Mouse (Mus musculus) stomach, postnatal 0 days (tissue): ENCODE measurements at regions not wholly inside any gene's neighbourhood (a gene's known extent, or its start where the extent isn't known, plus 50 kb on each side); places are given as distances from the start of the nearest gene placed in this dataset.

Experiments used
- ATAC-seq: fragments of 200-750 bp; cut with Nextera tagmentation; 2 replicates; pipeline ENCODE4 v1.8.0; 2017; ENCODE audit not compliant: low FRiP score, low TSS enrichment
- DNase-seq: peaks from one replicate; pipeline ENCODE4 v3.0.0-alpha.2; 2016; ENCODE audit warnings: low spot score
- H3K27ac ChIP-seq: fragments of 300-500 bp; sonication (generic); replicated peaks from 2 replicates; pipeline ENCODE4 v1.5.1; 2014; ENCODE audit warnings: mild to moderate bottlenecking, control low read depth
- H3K27me3 ChIP-seq: fragments of 300-500 bp; sonication (generic); 2 replicates; pipeline ENCODE4 v1.6.1; 2014; ENCODE audit warnings: low read length; ENCODE audit not compliant: control insufficient read depth, insufficient read depth
- H3K36me3 ChIP-seq: fragments of 300-500 bp; sonication (generic); 2 replicates; pipeline ENCODE4 v1.6.1; 2014; ENCODE audit warnings: low read length, mixed read lengths; ENCODE audit not compliant: control insufficient read depth, insufficient read depth
- H3K4me1 ChIP-seq: fragments of 300-500 bp; sonication (generic); replicated peaks from 2 replicates; pipeline ENCODE4 v1.6.1; 2014; ENCODE audit warnings: antibody characterized with exemption; ENCODE audit not compliant: control insufficient read depth, insufficient read depth
- H3K4me2 ChIP-seq: fragments of 300-500 bp; sonication (generic); replicated peaks from 2 replicates; pipeline ENCODE4 v1.6.1; 2014; ENCODE audit warnings: low read depth, mild to moderate bottlenecking, control low read depth, moderate library complexity
- H3K4me3 ChIP-seq: fragments of 300-500 bp; sonication (generic); 2 replicates; pipeline ENCODE4 v1.5.1; 2014; ENCODE audit warnings: low read depth, low read length, control low read depth
- H3K9ac ChIP-seq: fragments of 300-500 bp; sonication (generic); 2 replicates; pipeline ENCODE4 v1.6.1; 2014; ENCODE audit warnings: mild to moderate bottlenecking, low read length, control low read depth, mixed read lengths
- H3K9me3 ChIP-seq: fragments of 300-500 bp; sonication (generic); 2 replicates; pipeline ENCODE4 v1.6.1; 2016; ENCODE audit warnings: low read length; ENCODE audit not compliant: control insufficient read depth
- CTCF ChIP-seq: IDR thresholded peaks from 2 replicates; pipeline ENCODE4 v1.5.1; 2016; ENCODE audit warnings: antibody characterized with exemption, low read depth, mild to moderate bottlenecking, moderate library complexity
- EP300 ChIP-seq: optimal IDR thresholded peaks from 2 replicates; pipeline ENCODE3; 2016; ENCODE audit warnings: antibody characterized with exemption
- WGBS: fragments of 180-500 bp; shearing (Covaris S2); extraction: QIAGEN DNeasy Blood & Tissue Kit; methylation state at CpG from one replicate; pipeline ENCODE4 v1.1.7; 2014; 5-methylcytosine and 5-hydroxymethylcytosine counted together

DNA sequence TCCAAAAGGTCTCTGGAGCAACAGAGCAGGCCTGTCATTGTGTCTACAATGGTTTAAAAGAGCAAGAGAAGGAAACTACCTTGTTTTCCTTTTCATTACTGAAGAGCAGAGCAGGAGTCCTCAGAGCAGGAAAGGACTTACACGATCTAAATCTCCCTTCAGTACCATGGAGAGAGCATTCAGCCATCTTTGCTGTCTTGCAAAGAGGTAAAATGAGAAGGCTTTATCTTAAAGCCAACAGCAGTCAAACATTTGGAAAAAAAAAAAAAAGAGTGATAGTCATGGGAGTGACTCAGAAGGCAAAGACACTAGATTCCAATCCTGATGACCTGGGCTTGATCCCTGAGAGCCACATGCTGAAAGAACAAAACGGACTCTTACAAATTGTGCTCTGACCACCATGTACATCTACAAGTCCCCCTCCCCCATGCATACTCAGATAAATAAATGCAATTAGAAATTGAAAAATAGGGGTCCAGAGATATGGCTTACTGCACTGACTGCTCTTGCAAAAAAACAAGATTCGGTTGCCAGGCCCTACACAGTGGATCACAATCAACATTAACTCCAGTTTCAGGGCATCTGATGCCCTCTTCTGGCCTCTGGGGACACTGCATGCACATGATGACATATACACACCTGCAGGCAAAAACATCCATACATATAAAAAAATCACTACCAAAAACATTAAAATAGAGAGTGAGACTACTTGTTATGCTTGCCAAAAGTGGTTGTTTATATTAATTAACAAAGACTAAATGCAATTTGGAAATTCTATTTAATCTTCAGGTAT, 397.6 kb upstream of the Kif2a start:
- Histone ChIP-seq H3K27ac (no peak overlapping the region), H3K4me3 (no peak overlapping the region), H3K9ac (no peak overlapping the region), H3K27me3 (no peaks in the 10 kb centered on the region), H3K36me3 (no peaks in the 10 kb centered on the region), H3K4me1 (no peaks in the 10 kb centered on the region), H3K9me3 (no peaks in the 10 kb centered on the region), H3K4me2 (no peak overlapping the region)
- no peak for DNase-seq
- WGBS, result 68% methylated on average over 3 of the region's 3 CpGs
- ATAC-seq, result no peak
- no peak for TF ChIP-seq EP300
- TF ChIP-seq CTCF, result no peak

DNA sequence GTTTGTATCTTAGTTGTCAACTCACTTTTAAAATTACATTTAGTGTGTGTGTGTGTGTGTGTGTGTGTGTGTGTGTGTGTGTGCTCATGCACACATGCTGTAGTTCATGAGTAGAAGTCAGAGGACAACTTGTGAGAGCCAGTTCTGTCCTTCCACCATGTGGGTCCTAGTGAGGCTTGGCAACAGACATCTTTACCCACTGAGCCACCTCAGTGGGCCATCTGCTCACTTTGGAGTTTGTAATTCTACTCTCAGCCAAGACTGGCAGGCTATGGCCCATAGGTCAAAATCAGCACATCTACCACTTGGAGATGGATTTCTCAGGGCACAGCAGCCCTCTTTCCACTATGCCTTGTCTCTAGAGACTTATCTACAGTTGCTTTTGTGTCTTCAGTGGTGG, 388.3 kb upstream of the Kif2a start:
- TF ChIP-seq CTCF, result no peak
- TF ChIP-seq EP300, result no peak
- DNase-seq (no peak), ATAC-seq (no peak)
- H3K9ac ChIP-seq, result no peak overlapping the region
- no peak overlapping the region for H3K4me3 ChIP-seq
- no peak overlapping the region for H3K27ac ChIP-seq
- H3K4me1 ChIP-seq, result no peaks in the 10 kb centered on the region
- H3K4me2 ChIP-seq, result no peak overlapping the region
- no peaks in the 10 kb centered on the region for H3K36me3 ChIP-seq
- no peaks in the 10 kb centered on the region for H3K9me3 ChIP-seq
- no peaks in the 10 kb centered on the region for H3K27me3 ChIP-seq

DNA sequence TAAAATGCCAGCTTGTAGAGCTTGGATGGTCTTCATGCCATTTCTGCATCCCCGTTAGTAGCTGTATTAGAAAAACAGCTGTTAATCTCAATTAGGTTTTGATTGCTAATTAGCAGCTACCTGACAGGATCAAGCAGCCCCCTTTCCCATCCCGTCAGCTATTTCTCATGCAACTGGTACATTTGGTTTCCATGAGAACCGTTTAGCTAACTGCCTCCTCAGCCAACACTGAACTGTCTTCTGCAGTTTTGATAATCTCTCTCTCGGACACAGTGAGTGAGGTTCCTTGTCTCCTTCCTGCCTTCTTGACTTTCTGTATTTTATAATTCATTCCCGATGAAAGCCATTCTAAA, 385.7 kb upstream of the Kif2a start:
- ATAC-seq (no peak), DNase-seq (no peak)
- Histone ChIP-seq H3K4me1 (no peaks in the 10 kb centered on the region), H3K27me3 (no peaks in the 10 kb centered on the region), H3K9ac (no peak overlapping the region), H3K4me3 (no peak overlapping the region), H3K27ac (no peak overlapping the region), H3K9me3 (no peaks in the 10 kb centered on the region), H3K36me3 (no peaks in the 10 kb centered on the region), H3K4me2 (no peak overlapping the region)
- 62% methylated on average over 5 of the region's 5 CpGs for WGBS
- no peak for TF ChIP-seq EP300
- TF ChIP-seq CTCF, result no peak

DNA sequence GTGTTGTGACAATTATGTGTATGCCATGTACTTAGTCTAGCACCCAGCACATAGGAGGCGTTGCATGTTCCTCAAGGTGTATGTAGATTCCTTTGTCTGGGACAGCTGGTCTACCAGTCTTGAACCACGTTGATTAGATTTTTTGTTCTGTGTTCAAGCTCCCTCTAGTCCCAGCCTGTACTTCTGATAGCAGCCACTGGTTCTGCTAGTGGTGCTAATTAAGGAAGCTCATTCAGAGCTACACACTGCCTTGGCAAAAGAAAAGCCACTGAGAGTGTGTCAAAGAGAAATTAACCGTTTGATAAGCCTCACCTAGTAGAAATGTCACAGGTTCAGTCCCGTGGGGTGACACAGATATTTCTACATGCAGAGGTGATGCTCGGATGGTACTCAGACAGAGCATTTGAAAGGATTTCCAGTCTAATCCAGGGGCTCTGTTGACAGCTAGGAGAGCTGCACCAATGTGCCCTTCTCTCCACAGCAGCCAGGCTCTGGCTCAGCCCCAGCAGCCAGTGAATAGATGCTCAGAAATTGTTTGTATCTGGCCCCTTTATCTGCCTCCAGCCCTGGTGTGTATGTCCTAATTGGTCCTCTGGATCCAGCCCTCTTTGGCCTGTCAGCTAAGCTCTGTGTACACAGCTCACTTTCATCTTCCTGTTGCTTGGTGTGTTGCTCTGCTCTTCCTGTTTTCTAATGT, 385.2 kb upstream of the Kif2a start:
- no peak overlapping the region for H3K9ac ChIP-seq
- no peaks in the 10 kb centered on the region for H3K9me3 ChIP-seq
- H3K27ac ChIP-seq, result no peak overlapping the region
- no peaks in the 10 kb centered on the region for H3K36me3 ChIP-seq
- WGBS, result 75% methylated on average over 5 of the region's 5 CpGs
- no peaks in the 10 kb centered on the region for H3K27me3 ChIP-seq
- no peaks in the 10 kb centered on the region for H3K4me1 ChIP-seq
- no peak overlapping the region for H3K4me3 ChIP-seq
- no peak overlapping the region for H3K4me2 ChIP-seq
- no peak for DNase-seq
- no peak for ATAC-seq
- TF ChIP-seq EP300 (no peak), CTCF (no peak)

DNA sequence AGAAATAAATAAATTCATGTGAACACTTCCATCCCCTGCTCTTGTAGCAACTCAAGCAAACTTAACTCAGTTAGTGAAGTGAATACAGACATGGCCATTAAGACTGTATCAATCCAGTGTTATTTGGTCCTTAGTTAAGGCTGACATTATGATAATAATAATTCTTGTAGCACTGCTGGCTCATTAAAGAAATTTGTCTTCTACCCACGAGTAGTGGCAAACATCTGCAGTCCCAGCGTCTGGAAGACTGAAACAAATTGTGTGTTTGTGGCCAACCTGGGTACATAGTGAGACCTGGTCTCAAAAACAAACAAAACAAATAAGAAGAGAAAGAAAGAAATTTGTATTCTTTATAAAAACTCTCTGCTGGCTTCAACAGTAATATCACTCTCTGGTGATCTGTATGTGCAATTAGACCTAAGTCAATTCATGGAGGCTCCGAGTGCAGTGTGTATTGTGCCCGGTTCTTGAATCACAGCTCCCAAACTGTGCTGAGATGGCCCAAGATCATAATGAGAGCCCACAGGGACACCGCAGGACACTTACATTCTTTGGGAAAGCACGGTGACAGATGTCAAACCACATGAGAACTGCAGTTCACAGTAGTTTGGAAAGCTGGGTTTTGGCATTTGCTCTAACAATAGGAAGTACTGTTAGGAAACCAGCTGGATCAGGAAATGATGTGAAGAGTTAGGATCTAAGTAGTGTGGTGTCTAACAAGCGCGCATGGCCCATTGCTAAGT, 376.9 kb upstream of the Kif2a start:
- WGBS, result 76% methylated on average over 8 of the region's 8 CpGs
- Histone ChIP-seq H3K4me2 (no peak overlapping the region), H3K9ac (no peak overlapping the region), H3K27ac (no peak overlapping the region), H3K36me3 (no peaks in the 10 kb centered on the region), H3K9me3 (no peaks in the 10 kb centered on the region), H3K27me3 (no peaks in the 10 kb centered on the region), H3K4me1 (no peaks in the 10 kb centered on the region), H3K4me3 (no peak overlapping the region)
- TF ChIP-seq EP300 (no peak), CTCF (no peak)
- ATAC-seq (no peak), DNase-seq (no peak)

DNA sequence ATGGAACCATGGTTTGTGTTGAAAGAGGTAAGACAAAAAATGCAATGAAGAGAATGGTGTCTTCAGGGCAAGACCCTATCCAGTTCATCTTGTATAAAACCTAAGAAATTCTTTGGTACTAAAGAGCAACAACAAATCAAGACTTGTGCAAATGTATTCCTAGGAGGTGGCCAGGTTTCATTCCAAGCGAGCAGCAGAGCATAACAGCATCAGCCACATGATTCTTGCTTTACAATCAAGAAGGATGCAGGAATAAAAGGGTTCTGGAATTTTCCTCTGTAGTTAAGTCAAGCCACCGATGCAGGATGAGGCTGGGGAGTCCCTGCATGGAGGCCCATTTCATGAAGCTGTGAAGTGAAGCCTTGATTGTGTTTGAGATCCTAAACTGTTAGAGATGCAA, 374.1 kb upstream of the Kif2a start:
- WGBS, result 76% methylated on average over 2 of the region's 2 CpGs

More for the DNA sequence above, 374.1 kb upstream of the Kif2a start:
- H3K4me3 ChIP-seq, result no peak overlapping the region
- H3K36me3 ChIP-seq, result no peaks in the 10 kb centered on the region
- ATAC-seq (no peak), DNase-seq (no peak)
- H3K4me1 ChIP-seq, result no peaks in the 10 kb centered on the region
- H3K4me2 ChIP-seq, result no peak overlapping the region
- no peaks in the 10 kb centered on the region for H3K9me3 ChIP-seq
- no peak for TF ChIP-seq CTCF
- no peak for TF ChIP-seq EP300
- no peak overlapping the region for H3K27ac ChIP-seq
- no peaks in the 10 kb centered on the region for H3K27me3 ChIP-seq
- no peak overlapping the region for H3K9ac ChIP-seq
